Comparison of ENCODE assay signal across 8 mouse cellular contexts in the genomic region with DNA sequence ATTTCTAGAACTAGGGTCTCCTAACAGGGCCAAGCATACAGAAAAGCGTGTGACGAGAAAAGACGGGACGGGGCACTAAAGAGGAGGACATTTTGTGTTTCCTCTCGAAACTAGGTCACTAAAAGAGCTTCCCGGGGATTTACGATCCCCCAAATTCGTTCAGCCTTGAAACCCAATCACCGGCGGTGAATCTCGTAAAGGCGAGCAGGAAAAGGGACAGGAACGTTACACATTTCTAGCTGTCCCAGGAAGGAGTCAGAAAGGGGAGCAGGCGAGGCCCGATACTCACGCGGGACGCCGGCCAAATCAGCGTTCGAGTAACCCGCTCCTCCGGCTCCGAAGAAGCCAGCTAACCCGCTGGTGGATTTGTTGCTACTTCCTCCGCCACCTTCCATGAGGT. TPM values are rescaled to one million over a fixed set of nuclear protein-coding genes. Genes with fewer than 3 reads are reported as not detected.
DNase-seq lines count a peak whose midpoint lies in the region; ATAC-seq and TF ChIP-seq lines count a peak whose summit lies in the region.

No protein-coding gene starts in this region.

- no peak for TF ChIP-seq CTCF in C2C12 (IDR thresholded peaks at IDR 0.05; ENCODE audit: control insufficient read depth, insufficient read depth, insufficient read length)

- peak overlapping the region; percentile 80 for H3K4me2 ChIP-seq in heart, embryonic 12.5 days
- peak overlapping the region; percentile 80 for H3K4me2 ChIP-seq in midbrain, embryonic 14.5 days (ENCODE audit: low read length)

- H3K79me3 ChIP-seq in C2C12 (ENCODE audit: low read depth), result peaks cover 78% of the 10 kb centered on the region

- H3K79me2 ChIP-seq in C2C12 (ENCODE audit: control insufficient read depth, insufficient read depth), result peaks cover 99% of the 10 kb centered on the region

- H3K27ac ChIP-seq in heart, embryonic 12.5 days (ENCODE audit: poor library complexity, severe bottlenecking), result peak overlapping the region; percentile 69; the same call in 1 of the 2 replicates
- no peak overlapping the region for H3K27ac ChIP-seq in midbrain, embryonic 14.5 days (replicated peaks; ENCODE audit: low read depth, low read length)

- intact Hi-C loops in heart, postnatal 10 days (cut with DNase I), result no loop called here

- H3K4me3 ChIP-seq in heart, embryonic 12.5 days, result peak overlapping the region; percentile 81
- peak overlapping the region; percentile 74 for H3K4me3 ChIP-seq in C2C12 (ENCODE audit: insufficient read depth, poor library complexity, severe bottlenecking)
- peak overlapping the region; percentile 97 for H3K4me3 ChIP-seq in midbrain, embryonic 14.5 days (replicated peaks; ENCODE audit: low read depth, low read length)

- no peak for DNase-seq in heart, postnatal 10 days
- DNase-seq in embryo, embryonic 10.5 days (ENCODE audit: low spot score), result peak; percentile 46
- DNase-seq in induced T-regulatory cell, adult 2 months (ENCODE audit: low read depth), result peak; percentile 69
- peak; percentile 24 for DNase-seq in midbrain, embryonic 14.5 days
- DNase-seq in right cerebral cortex, postnatal 10 days (ENCODE audit: low spot score in 2 of 2), result no peak
- DNase-seq in ovary, adult 18-20 months (ENCODE audit: low spot score), result no peak

- peak overlapping the region; percentile 33 for H3ac ChIP-seq in C2C12 (ENCODE audit: control insufficient read depth, insufficient read length, low read depth)

- H3K4me1 ChIP-seq in heart, embryonic 12.5 days (replicated peaks), result peaks cover 21% of the 10 kb centered on the region
- peaks cover 19% of the 10 kb centered on the region for H3K4me1 ChIP-seq in midbrain, embryonic 14.5 days (ENCODE audit: control insufficient read depth, insufficient read depth, low read length)

- peak; percentile 37; the same call in 1 of the 2 replicates for ATAC-seq in heart, embryonic 12.5 days (ENCODE audit: insufficient number of reproducible peaks, low FRiP score)
- ATAC-seq in midbrain, embryonic 14.5 days (ENCODE audit: low FRiP score, low TSS enrichment), result no peak

- no peaks in the 10 kb centered on the region for H3K27me3 ChIP-seq in heart, embryonic 12.5 days (replicated peaks)
- no peaks in the 10 kb centered on the region for H3K27me3 ChIP-seq in C2C12 (ENCODE audit: control insufficient read depth, insufficient read depth, insufficient read length)
- H3K27me3 ChIP-seq in midbrain, embryonic 14.5 days (ENCODE audit: control insufficient read depth, insufficient read depth, low read length), result no peaks in the 10 kb centered on the region

- H3K9me3 ChIP-seq in heart, embryonic 12.5 days (replicated peaks), result peaks cover 5% of the 10 kb centered on the region; the same call in 1 of the 2 replicates
- H3K9me3 ChIP-seq in midbrain, embryonic 14.5 days (ENCODE audit: control insufficient read depth, low read length), result no peaks in the 10 kb centered on the region

- 0% methylated on average over 26 of the region's 26 CpGs for WGBS in heart, embryonic 12.5 days
- under 1% methylated on average over 25 of the region's 26 CpGs for WGBS in midbrain, embryonic 14.5 days

- H3K9ac ChIP-seq in heart, embryonic 12.5 days, result peak overlapping the region; percentile 91
- peak overlapping the region; percentile 93 for H3K9ac ChIP-seq in midbrain, embryonic 14.5 days (replicated peaks; ENCODE audit: low read length)

- H3K36me3 ChIP-seq in heart, embryonic 12.5 days, result peaks cover 28% of the 10 kb centered on the region
- H3K36me3 ChIP-seq in C2C12 (ENCODE audit: control insufficient read depth, insufficient read depth), result peaks cover 33% of the 10 kb centered on the region
- H3K36me3 ChIP-seq in midbrain, embryonic 14.5 days (ENCODE audit: control insufficient read depth, insufficient read depth, low read length), result peaks cover 19% of the 10 kb centered on the region

TF ChIP-seq in C2C12, 6 proteins besides CTCF, POLR2A, EP300 and RAD21:
- TF ChIP-seq FOSL1 (IDR thresholded peaks at IDR 0.05; ENCODE audit: insufficient read depth, low read length, poor library complexity, severe bottlenecking), result no peak
- TF ChIP-seq MYOD1 (IDR thresholded peaks at IDR 0.05; ENCODE audit: control insufficient read depth, insufficient read length, low read depth), result no peak
- no peak for TF ChIP-seq MYOG (IDR thresholded peaks at IDR 0.05; ENCODE audit: control insufficient read depth, extremely low read depth, insufficient read length)
- no peak for TF ChIP-seq USF1 (IDR thresholded peaks at IDR 0.05; ENCODE audit: low read depth)
- no peak for TF ChIP-seq CEBPB (IDR thresholded peaks at IDR 0.05; ENCODE audit: low read depth)
- no peak for TF ChIP-seq MAX (IDR thresholded peaks at IDR 0.05)
TF ChIP-seq in C2C12: peak in this region for 0.

RNA-seq across cellular contexts. Expression of a gene that starts 0.3 kb away (rescaled TPM):
- polyA plus RNA-seq in heart, embryonic 12.5 days (2016; fragmentation: Nextera tagmentation; extraction: Ambion mirVana), result 279 and 286 TPM in 2 replicates
- total RNA-seq in heart, postnatal 10 days (2021), result 100 to 1,000 TPM; 159 to 184 TPM
- polyA plus RNA-seq in C2C12 (2012; fragmentation: generic; extraction: Trizol), result 300 TPM
- 214 and 233 TPM in 2 replicates for polyA plus RNA-seq in midbrain, embryonic 14.5 days (2014; fragmentation: Nextera tagmentation; extraction: Ambion mirVana)

RNA-seq across cellular contexts. Expression of a gene that starts 0.4 kb away (rescaled TPM):
- polyA plus RNA-seq in heart, embryonic 12.5 days (2016; fragmentation: Nextera tagmentation; extraction: Ambion mirVana), result 35.5 and 37.9 TPM in 2 replicates
- 10 to 100 TPM; 24.3 to 29.6 TPM for total RNA-seq in heart, postnatal 10 days (2021)
- 8.3 TPM for polyA plus RNA-seq in C2C12 (2012; fragmentation: generic; extraction: Trizol)
- polyA plus RNA-seq in midbrain, embryonic 14.5 days (2014; fragmentation: Nextera tagmentation; extraction: Ambion mirVana), result 31.5 and 49.6 TPM in 2 replicates

RNA-seq across cellular contexts. Expression of a gene that starts 41.7 kb away (rescaled TPM):
- 146 and 147 TPM in 2 replicates for polyA plus RNA-seq in heart, embryonic 12.5 days (2016; fragmentation: Nextera tagmentation; extraction: Ambion mirVana)
- total RNA-seq in heart, postnatal 10 days (2021), result 100 to 1,000 TPM; 112 to 129 TPM
- 23.4 TPM for polyA plus RNA-seq in C2C12 (2012; fragmentation: generic; extraction: Trizol)
- 94.6 and 126 TPM in 2 replicates for polyA plus RNA-seq in midbrain, embryonic 14.5 days (2014; fragmentation: Nextera tagmentation; extraction: Ambion mirVana)

RNA-seq across cellular contexts. Expression of a gene that starts 59.5 kb away (rescaled TPM):
- not detected in 2 replicates for polyA plus RNA-seq in heart, embryonic 12.5 days (2016; fragmentation: Nextera tagmentation; extraction: Ambion mirVana)
- not detected for total RNA-seq in heart, postnatal 10 days (2021)
- not detected for polyA plus RNA-seq in C2C12 (2012; fragmentation: generic; extraction: Trizol)
- not detected in 2 replicates for polyA plus RNA-seq in midbrain, embryonic 14.5 days (2014; fragmentation: Nextera tagmentation; extraction: Ambion mirVana)

Comparison
In these comparisons a context has a peak if more than half of its experiments do, and no peak if none do; other contexts are left out.
1. DNase-seq: peak in embryo, embryonic 10.5 days (single experiment), induced T-regulatory cell, adult 2 months (single experiment) and midbrain, embryonic 14.5 days (single experiment); none in heart, postnatal 10 days (0 of 2), right cerebral cortex, postnatal 10 days (0 of 2) and ovary, adult 18-20 months (single experiment).
2. Peak in every context shown above with its lines, with median percentiles within 50 percentile points of each other: H3K4me3 ChIP-seq.